Mouse (Mus musculus) testis, adult 10 weeks (tissue): ENCODE results near the gene Tinagl1. TPM values are rescaled to one million over a fixed set of nuclear protein-coding genes. Genes with fewer than 3 reads are reported as not detected.

Experiments used
- polyA plus RNA-seq: library from polyadenylated mRNA; stranded (reverse); fragments of 350-450 nt; fragmentation: Illumina TruSeq; extraction: RNeasy Lipid Tissue Mini Kit (QIAGEN cat#74804); gene quantifications from one replicate; pipeline ENCODE4 v1.2.3, GENCODE M21; 2014; ENCODE audit warnings: low read depth, low replicate concordance

The Tinagl1 gene
- polyA plus RNA-seq = not detected

DNA sequence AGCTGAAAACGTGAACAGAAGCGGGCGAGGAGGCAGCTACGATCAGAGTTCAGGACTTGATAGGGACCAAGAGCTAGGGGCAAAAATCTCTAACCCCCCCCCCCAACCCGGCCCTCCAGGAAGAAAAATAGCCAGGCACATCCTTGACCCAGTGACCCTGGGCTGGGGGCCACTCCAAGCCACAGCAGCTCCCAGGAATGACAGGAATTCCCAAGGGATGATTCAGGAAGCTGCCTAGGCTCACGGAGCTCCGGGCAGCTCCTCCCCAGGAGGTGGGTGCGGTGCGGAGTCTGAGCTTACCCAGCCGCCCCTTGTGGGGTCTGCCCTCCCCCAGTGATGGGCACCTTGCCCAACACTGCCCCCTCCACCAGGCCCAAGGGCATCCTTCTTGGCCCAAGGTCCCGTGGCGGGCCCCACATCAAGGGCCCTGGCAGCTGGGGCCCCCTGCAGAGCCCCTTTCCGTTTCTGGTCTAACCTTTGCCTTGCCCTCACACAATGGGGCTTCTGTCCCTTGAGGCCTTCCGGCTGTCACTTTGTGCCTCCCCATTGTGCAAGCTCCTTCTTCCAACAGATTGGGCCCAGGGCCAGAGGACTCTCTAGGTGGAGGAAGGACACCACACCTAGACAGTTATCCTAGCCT, at the start of gene Tinagl1:
TSS of gene Tinagl1 (minus strand) at position 51 of the 640 bp plus-strand sequence.

DNA sequence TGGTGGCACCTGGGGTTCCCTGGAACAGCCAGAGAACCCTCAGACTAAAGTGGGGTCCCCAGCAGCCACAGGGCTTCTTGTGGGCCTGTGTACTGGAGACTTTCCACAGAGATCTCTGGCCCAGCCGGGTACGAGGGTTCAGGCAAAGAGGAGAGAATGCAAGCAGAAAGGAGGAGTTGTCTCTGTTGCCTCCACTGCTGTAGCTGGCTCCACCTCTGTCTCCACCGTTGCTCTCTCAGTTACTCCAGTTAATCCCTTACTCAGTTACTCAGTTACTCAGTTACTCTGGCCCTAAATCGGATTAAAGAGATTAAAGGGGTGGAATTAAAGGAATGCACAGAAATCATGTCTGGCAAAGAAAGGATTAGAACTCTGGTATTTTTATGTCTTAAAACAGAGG, 47.3 kb upstream of the Tinagl1 start, which contains the start of gene Gm853:
TSS of gene Gm853 (minus strand) at position 223 of the 400 bp plus-strand sequence.

DNA sequence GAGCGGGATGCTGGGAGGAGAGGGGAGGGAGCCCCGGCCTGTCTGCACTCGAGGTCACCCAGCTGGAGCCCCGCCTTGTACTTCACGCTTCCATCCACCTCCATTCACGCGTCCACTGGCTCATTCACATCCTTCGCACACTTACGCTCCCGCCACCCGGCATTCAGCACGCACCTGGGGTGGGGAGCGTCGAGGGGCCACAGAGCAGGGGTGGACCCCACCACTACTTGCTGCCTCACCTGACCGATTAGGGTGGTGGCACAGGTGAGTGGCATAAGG, 35.8 kb downstream of the Tinagl1 start, which contains the start of gene Hcrtr1:
TSS of gene Hcrtr1 (minus strand) at position 146 of the 279 bp plus-strand sequence.

Other genes with a start within 250 kb of the Tinagl1 start
- gene Spocd1, start 245.9 kb downstream of the Tinagl1 start, polyA plus RNA-seq = 0.13 TPM
- gene Adgrb2, start 190.3 kb downstream of the Tinagl1 start, polyA plus RNA-seq = not detected
- 5.3 TPM for gene Col16a1, start 127.3 kb downstream of the Tinagl1 start, polyA plus RNA-seq
- gene Pef1, start 72.6 kb downstream of the Tinagl1 start, polyA plus RNA-seq = 2.9 TPM
- not detected for gene Hcrtr1, start 35.8 kb downstream of the Tinagl1 start, polyA plus RNA-seq
- gene Gm853, start 47.3 kb upstream of the Tinagl1 start, polyA plus RNA-seq = not detected
- gene Serinc2, start 104.1 kb upstream of the Tinagl1 start, polyA plus RNA-seq = 0.18 TPM
- gene Fabp3, start 133.5 kb upstream of the Tinagl1 start, polyA plus RNA-seq = 79.8 TPM
- gene Gm10570, start 133.6 kb upstream of the Tinagl1 start, polyA plus RNA-seq = not detected
- 12.5 TPM for gene Zcchc17, start 184.8 kb upstream of the Tinagl1 start, polyA plus RNA-seq
- 20.8 TPM for gene Snrnp40, start 185.0 kb upstream of the Tinagl1 start, polyA plus RNA-seq